Mouse (Mus musculus) forelimb bud, embryonic 11.5 days (tissue): ENCODE data around the gene Hsp90ab1.

Experiments used
- DNase-seq: peaks from one replicate; pipeline ENCODE4 v3.0.0-alpha.2; 2012; ENCODE audit warnings: low read depth, low spot score

Gene Hsp90ab1

GRCm38 (mm10) chr17:45543115-45543514 is 30.0 kb downstream of the Hsp90ab1 start:
- no peak for DNase-seq

DNA sequence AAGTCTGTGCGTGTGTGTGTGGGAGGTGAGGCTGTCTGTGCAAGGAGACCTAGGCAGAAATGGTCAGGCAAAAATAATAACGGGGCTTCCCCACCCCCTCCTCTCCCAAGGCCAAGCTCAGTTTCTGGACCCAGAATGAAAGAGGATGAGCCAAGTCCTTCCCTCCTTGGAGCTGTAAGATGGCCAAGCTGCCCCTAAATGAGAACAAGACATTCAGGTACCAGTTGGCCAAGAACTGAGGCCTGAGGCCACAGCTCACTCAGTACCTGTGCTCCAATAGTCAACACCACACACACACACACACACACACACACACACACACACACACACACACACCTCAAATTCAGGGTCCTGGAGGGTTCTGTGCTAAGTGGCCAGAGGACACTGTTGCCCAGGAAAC is 30.4 kb downstream of the Hsp90ab1 start:
- DNase-seq: no peak

- DNase-seq: no peak
These were observed 30.9 kb downstream of the Hsp90ab1 start for GRCm38 (mm10) chr17:45542129-45542528.

- no peak for DNase-seq
These were observed 33.4 kb downstream of the Hsp90ab1 start for GRCm38 (mm10) chr17:45539664-45540063.

DNA sequence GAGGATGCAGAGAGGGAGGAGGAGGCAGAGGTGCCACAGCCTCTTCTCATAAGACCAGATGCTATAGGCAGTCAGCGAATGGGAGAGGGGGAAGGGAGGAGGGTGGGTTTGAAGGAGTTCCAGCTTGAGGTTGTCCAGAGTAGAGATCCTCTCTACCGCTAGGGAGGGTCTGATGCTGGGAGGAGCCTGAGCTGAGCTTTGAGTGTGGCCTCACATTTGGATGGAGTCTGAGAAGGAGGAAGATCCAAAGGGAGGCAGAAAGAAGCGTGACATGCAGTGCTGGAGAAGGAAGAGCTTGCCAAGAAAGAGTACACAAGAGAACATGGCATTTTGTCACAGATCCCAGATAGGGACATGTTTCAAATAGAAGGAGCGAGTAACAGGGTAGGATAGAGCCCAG is 34.7 kb downstream of the Hsp90ab1 start:
- no peak for DNase-seq

- no peak for DNase-seq
These were observed 36.8 kb downstream of the Hsp90ab1 start for GRCm38 (mm10) chr17:45536264-45536663.

DNA sequence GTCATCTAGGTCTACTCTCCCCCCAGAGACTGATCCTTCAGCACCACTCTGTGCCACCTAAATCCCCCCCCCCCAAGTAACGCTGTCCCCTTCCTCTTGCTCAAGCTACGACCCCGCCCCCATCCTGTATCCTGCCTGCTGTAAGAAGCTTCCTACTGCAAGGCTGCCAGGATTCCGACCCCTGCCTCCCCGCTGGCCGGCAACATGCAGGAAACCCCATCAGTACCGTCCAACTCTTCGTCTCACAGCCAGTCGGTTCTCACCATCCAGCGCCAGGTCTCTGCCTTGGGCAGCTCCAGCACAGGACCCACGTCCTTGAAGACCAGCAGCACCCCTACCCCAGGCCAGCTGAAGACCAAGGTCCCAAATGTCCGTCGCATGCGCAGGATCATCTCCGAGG is 40.2 kb downstream of the Hsp90ab1 start:
- no peak for DNase-seq

DNA sequence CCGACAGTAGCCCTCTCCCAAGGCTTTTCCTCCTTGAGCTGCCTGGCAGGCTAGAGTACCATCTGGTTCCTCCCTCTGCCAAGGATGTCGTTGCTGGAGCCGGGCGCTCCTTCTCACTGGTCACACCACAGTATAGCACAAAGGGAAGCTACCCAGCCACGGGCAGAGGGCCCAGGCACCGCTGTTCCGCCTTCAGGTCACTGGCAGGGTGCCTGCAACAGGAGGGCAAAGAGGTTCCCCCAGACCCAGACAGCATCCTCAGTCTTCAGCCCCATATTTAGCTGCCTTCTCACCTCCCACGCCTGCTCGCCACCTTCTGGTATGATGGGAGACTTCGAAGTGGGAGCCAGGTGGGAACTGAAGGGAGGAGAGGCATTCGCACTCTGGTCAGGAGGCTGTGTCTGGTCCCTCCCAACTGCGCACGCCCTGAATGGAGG is 42.7 kb downstream of the Hsp90ab1 start:
- no peak for DNase-seq

GRCm38 (mm10) chr17:45526571-45526970 is 46.5 kb downstream of the Hsp90ab1 start:
- DNase-seq: no peak

- no peak for DNase-seq
These were observed 48.1 kb downstream of the Hsp90ab1 start for GRCm38 (mm10) chr17:45524961-45525360.

DNA sequence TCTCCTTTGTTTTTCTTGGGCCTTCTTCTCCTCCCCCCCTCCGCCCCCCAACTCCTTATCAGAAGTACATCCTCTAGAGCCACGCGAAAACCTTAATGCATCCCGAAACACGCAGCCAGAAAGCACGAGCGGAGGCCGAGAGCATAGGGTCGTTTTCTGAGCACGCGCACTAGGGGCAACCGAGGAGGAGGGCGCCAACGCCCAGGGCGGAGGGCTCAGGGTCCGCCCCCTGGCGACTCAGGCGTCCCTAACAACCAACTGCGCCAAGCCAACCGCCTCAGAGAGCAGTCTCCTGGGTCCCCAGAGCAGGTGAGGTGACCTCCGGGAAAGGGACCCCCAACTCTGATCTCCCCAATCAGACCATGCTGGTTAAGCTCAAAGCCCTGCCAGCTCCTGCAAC is 49.8 kb downstream of the Hsp90ab1 start, which contains the start of gene Tcte1:
Tcte1 (plus strand) TSS at position 172 of the 400 bp plus-strand sequence.
- peak; percentile 74 for DNase-seq

DNA sequence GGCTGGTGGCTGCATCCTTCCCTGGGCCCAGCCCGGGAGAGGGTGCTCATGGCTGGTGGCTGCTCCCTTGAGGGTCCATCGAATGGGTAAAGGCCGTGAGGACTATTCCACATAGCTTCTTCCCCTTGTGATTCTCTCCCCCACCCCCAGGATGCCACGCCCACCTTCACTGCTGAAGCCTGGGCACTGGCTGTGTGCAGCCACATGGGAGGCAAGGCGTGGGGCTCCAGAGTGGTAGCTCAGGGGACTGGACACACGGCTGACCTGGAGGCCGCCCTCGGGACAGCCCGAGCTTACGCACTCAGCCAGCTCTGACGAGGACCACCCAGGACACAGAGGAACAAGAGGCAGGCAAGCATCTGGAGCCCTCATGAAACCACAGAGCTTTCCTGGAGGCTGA is 52.9 kb downstream of the Hsp90ab1 start:
- no peak for DNase-seq

DNA sequence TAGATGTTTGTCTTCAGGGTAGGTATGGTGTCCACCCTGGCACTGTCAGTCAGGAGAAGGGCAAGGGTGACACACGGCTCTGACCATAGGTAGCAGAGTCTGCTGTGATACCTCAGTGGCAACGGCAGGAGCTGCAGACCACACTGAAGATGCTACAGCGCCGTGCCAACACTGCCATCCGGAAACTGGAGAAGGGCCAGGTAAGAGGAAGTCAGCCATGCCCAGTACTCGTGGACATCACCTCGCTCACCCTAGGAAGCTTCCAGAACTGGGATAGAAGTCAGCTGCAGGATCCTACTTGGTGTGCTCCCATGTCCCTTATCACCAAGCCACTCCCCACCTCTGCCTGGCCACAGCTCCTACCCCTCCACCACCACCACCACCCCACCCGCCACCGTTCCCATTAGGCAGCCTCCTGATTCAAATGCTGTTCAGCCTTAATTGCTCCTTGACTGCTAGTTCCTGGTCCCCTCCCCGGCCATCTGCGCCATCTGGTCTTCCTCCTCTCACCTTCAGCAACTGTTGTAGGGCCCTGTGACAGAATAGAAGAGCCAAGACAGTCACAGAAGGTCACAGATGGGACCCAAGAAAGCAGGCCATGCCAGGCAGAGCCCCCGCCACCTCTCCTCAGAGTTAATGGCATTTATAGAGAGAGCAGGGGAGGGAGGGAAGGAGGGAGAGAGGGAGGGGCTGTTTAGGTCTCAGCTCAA is 54.1 kb downstream of the Hsp90ab1 start:
- no peak for DNase-seq
